Mouse (Mus musculus) adipocyte (in vitro differentiated cells): ENCODE results near the gene Tom1l2.

ENCODE experiments used
- DNase-seq: peaks from one replicate; pipeline ENCODE4 v3.0.0-alpha.2; 2016; ENCODE audit warnings: low spot score

The Tom1l2 gene

GRCm38 (mm10) chr11:60265271-60265985, 87.3 kb downstream of the Tom1l2 start:
- no peak for DNase-seq

GRCm38 (mm10) chr11:60264651-60265050, 88.1 kb downstream of the Tom1l2 start:
- no peak for DNase-seq

- DNase-seq, result no peak
Measured at GRCm38 (mm10) chr11:60262396-60262795, 90.3 kb downstream of the Tom1l2 start.

- no peak for DNase-seq
Measured at GRCm38 (mm10) chr11:60260743-60261142, 92.0 kb downstream of the Tom1l2 start.

- no peak for DNase-seq
Measured at GRCm38 (mm10) chr11:60257696-60258095, 95.0 kb downstream of the Tom1l2 start.

- DNase-seq, result no peak
Measured at GRCm38 (mm10) chr11:60256713-60257112, 96.0 kb downstream of the Tom1l2 start.

GRCm38 (mm10) chr11:60256176-60256681, 96.5 kb downstream of the Tom1l2 start:
- peak; percentile 66 for DNase-seq

- no peak for DNase-seq
Measured at GRCm38 (mm10) chr11:60255639-60256038, 97.1 kb downstream of the Tom1l2 start.

GRCm38 (mm10) chr11:60255181-60255580, 97.5 kb downstream of the Tom1l2 start:
- DNase-seq, result no peak

- no peak for DNase-seq
Measured at GRCm38 (mm10) chr11:60254308-60254707, 98.4 kb downstream of the Tom1l2 start.

- DNase-seq, result peak; percentile 36
Measured at GRCm38 (mm10) chr11:60253546-60253945, 99.2 kb downstream of the Tom1l2 start.

- peak; percentile 57 for DNase-seq
Measured at GRCm38 (mm10) chr11:60250971-60251643, 101.6 kb downstream of the Tom1l2 start.

GRCm38 (mm10) chr11:60249885-60250284, 102.8 kb downstream of the Tom1l2 start:
- no peak for DNase-seq

- no peak for DNase-seq
Measured at GRCm38 (mm10) chr11:60248596-60249404, 103.9 kb downstream of the Tom1l2 start.

GRCm38 (mm10) chr11:60247753-60248550, 104.8 kb downstream of the Tom1l2 start:
- DNase-seq, result no peak

GRCm38 (mm10) chr11:60246077-60246476, 106.6 kb downstream of the Tom1l2 start:
- no peak for DNase-seq

- no peak for DNase-seq
Measured at GRCm38 (mm10) chr11:60244503-60245143, 108.1 kb downstream of the Tom1l2 start.

GRCm38 (mm10) chr11:60240509-60240908, 112.2 kb downstream of the Tom1l2 start:
- peak; percentile 73 for DNase-seq

- no peak for DNase-seq
Measured at GRCm38 (mm10) chr11:60235351-60235750, 117.4 kb downstream of the Tom1l2 start.

GRCm38 (mm10) chr11:60233235-60233634, 119.5 kb downstream of the Tom1l2 start:
- no peak for DNase-seq

- DNase-seq, result no peak
Measured at GRCm38 (mm10) chr11:60232441-60233058, 120.2 kb downstream of the Tom1l2 start.
